Mouse (Mus musculus): ENCODE results near the gene Arfgef2. TPM values are rescaled to one million over a fixed set of nuclear protein-coding genes. Genes with fewer than 3 reads are reported as not detected.

Arfgef2 gene
- total and polyA plus RNA-seq, 3 experiments, result 12.5 to 50.4 (median 45.4) TPM

DNA sequence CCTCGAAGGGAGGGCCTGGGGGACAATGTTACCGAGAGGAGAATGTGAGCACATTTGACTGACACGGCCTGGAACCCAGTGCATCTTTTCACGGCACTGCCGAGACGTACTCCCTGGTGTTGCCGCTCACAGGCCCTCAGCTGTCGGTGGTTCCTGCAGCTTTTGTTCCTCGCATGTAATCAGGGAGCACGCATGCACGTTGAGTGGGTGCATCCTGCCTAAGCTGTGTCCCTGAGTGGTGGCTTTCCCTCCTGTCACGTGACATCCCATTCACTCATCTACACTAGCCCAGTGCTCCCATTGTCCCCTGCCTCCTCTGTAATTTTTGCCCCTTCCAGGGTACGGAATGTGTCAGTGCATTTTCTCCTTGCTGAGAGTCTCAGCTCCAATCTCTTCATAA is 91.0 kb downstream of the Arfgef2 start:
- 75% methylated on average over 13 of the region's 13 CpGs for WGBS
- TF ChIP-seq POLR2A (IDR thresholded peaks at IDR 0.05; ENCODE audit: insufficient read depth, low read depth, low read length) (no peak), CTCF (IDR thresholded peaks at IDR 0.05) (no peak), EP300 (IDR thresholded peaks at IDR 0.05; ENCODE audit: insufficient read depth, low read depth, low read length) (no peak)
- Histone ChIP-seq H3K27ac (no peak overlapping the region), H3K9ac (ENCODE audit: low read depth, low read length) (no peak overlapping the region), H3K27me3 (ENCODE audit: control insufficient read depth, insufficient read depth, low read length) (no peaks in the 10 kb centered on the region), H3K4me1 (ENCODE audit: control insufficient read depth, insufficient read depth, low read length) (no peaks in the 10 kb centered on the region), H3K79me2 (replicated peaks; ENCODE audit: control insufficient read depth, insufficient read depth, low read length) (no peaks in the 10 kb centered on the region), H3K4me3 (no peak overlapping the region), H3K36me3 (ENCODE audit: control insufficient read depth, insufficient read depth, low read length) (no peaks in the 10 kb centered on the region)
- intact Hi-C loops (cut with DNase I), result no loop called here
- DNase-seq, result no peak

DNA sequence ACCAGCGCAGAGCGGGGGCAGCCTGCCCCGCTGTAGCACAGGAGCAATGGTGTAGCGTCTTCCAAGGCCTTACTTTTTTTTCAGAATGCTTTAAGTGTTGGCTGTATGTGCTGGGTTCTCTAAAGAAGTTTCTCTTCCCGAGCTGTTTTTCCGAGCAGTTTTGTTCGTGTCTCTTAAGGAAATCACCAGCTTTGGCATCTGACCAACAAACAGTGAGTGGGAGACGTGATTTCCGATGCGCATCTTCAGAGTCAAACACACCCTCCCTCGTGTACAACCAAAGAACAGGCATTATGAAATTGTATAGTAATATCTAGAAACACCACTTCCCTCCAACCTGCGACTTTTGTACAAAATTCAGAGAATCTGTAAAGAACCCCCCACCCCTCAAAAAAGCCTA is 91.6 kb downstream of the Arfgef2 start:
- Histone ChIP-seq H3K36me3 (ENCODE audit: control insufficient read depth, insufficient read depth, low read length) (no peaks in the 10 kb centered on the region), H3K4me3 (no peak overlapping the region), H3K79me2 (replicated peaks; ENCODE audit: control insufficient read depth, insufficient read depth, low read length) (no peaks in the 10 kb centered on the region), H3K4me1 (ENCODE audit: control insufficient read depth, insufficient read depth, low read length) (no peaks in the 10 kb centered on the region), H3K27ac (no peak overlapping the region), H3K27me3 (ENCODE audit: control insufficient read depth, insufficient read depth, low read length) (no peaks in the 10 kb centered on the region), H3K9ac (ENCODE audit: low read depth, low read length) (no peak overlapping the region)
- WGBS, result 66% methylated on average over 12 of the region's 12 CpGs
- intact Hi-C loops (cut with DNase I), result no loop called here
- DNase-seq, result no peak
- TF ChIP-seq CTCF (IDR thresholded peaks at IDR 0.05), result no peak

DNA sequence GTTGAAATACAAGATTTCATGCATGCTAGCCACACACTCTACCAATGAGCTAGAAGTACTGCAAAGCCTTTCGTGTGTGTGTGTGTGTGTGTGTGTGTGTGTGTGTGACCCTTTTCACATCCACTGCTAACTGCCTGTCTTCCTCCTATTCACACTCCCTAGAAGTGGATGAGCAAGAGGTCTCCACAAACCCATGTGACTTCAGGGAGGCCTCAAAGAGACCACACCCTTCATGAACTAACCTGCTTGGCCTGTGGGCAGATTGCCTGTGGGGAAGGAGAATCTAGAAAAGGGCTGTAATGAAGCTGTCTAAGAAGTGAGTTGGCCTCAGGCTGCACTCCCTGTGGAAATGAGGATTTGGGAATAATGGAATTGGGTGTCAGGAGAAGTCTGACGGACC is 93.8 kb downstream of the Arfgef2 start:
- 81% methylated on average over 2 of the region's 2 CpGs for WGBS
- H3K27ac ChIP-seq, result no peak overlapping the region

DNA sequence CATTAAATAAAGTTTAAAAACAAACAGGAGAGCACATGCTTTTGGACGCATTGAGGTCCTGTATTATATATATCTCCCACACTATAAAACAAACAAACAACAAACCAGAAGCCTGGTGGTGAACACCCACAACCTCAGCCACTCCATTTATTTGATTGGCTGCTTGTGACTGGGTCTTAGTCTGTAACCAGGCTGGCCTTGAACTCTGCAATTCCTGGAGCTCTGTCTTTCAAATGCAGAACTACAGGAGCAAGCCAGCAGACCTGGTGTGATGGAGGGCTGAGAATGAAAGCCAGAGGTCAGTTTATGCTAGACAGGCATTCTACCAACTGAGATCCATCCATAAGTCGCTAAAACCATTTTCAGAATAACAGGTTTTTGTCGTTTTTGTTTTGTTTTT is 94.4 kb downstream of the Arfgef2 start:
- WGBS, result 66% methylated on average over 3 of the region's 3 CpGs
- no peak for DNase-seq

More for the DNA sequence above, 93.8 kb downstream of the Arfgef2 start:
- Histone ChIP-seq H3K36me3 (ENCODE audit: control insufficient read depth, insufficient read depth, low read length) (no peaks in the 10 kb centered on the region), H3K9ac (ENCODE audit: low read depth, low read length) (no peak overlapping the region), H3K79me2 (replicated peaks; ENCODE audit: control insufficient read depth, insufficient read depth, low read length) (no peaks in the 10 kb centered on the region), H3K27me3 (ENCODE audit: control insufficient read depth, insufficient read depth, low read length) (no peaks in the 10 kb centered on the region), H3K4me3 (no peak overlapping the region), H3K4me1 (ENCODE audit: control insufficient read depth, insufficient read depth, low read length) (no peaks in the 10 kb centered on the region)
- TF ChIP-seq POLR2A (IDR thresholded peaks at IDR 0.05; ENCODE audit: insufficient read depth, low read depth, low read length), result no peak
- DNase-seq, result no peak
- intact Hi-C loops (cut with DNase I), result no loop called here

DNA sequence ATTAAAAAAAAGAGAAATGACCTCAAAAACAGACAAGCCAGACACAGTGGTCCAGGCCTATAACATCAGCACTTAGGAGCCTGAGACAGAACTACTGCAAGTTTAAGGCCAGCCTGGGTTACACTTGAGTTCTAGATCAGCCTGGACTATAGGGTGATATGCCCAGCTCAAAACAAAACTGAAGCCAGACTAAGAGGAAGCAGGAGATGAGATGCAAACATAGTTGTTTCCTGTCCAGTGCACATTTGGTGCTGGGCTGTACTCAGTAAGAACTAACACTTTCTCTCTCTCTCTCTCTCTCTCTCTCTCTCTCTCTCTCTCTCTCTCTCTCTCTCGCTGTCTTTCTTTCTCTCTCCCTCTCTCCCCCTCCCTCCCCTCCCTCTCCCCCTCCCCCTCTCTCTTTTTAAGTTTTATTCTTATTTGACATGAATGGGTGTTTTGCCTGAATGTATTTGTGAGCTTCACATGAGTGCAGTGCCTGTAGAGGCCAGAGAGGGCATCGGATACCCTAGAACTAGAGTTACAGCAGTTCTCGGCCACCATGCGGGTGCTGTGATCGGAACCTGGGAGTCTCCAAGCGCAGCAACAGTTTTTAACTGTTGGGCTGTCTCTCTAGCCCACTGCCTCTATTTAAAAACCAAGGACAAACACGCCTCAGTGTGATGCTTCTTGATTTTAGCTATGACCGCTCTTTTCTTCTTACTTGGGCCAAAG is 95.6 kb downstream of the Arfgef2 start:
- no peaks in the 10 kb centered on the region for H3K27me3 ChIP-seq (ENCODE audit: control insufficient read depth, insufficient read depth, low read length)
- H3K4me1 ChIP-seq (ENCODE audit: control insufficient read depth, insufficient read depth, low read length), result no peaks in the 10 kb centered on the region
- no peak overlapping the region for H3K9ac ChIP-seq (ENCODE audit: low read depth, low read length)
- no peaks in the 10 kb centered on the region for H3K36me3 ChIP-seq (ENCODE audit: control insufficient read depth, insufficient read depth, low read length)
- 75% methylated on average over 8 of the region's 8 CpGs for WGBS
- H3K4me3 ChIP-seq, result no peak overlapping the region
- no peaks in the 10 kb centered on the region for H3K79me2 ChIP-seq (replicated peaks; ENCODE audit: control insufficient read depth, insufficient read depth, low read length)
- no peak for DNase-seq
- H3K27ac ChIP-seq, result no peak overlapping the region
- intact Hi-C loops (cut with DNase I), result no loop called here
- no peak for TF ChIP-seq CTCF (IDR thresholded peaks at IDR 0.05)
- no peak for TF ChIP-seq EP300 (IDR thresholded peaks at IDR 0.05; ENCODE audit: insufficient read depth, low read depth, low read length)
- TF ChIP-seq POLR2A (IDR thresholded peaks at IDR 0.05; ENCODE audit: insufficient read depth, low read depth, low read length), result no peak

More for the DNA sequence above, 94.4 kb downstream of the Arfgef2 start:
- H3K9ac ChIP-seq (ENCODE audit: low read depth, low read length), result no peak overlapping the region
- TF ChIP-seq POLR2A (IDR thresholded peaks at IDR 0.05; ENCODE audit: insufficient read depth, low read depth, low read length) (no peak), CTCF (IDR thresholded peaks at IDR 0.05) (no peak), EP300 (IDR thresholded peaks at IDR 0.05; ENCODE audit: insufficient read depth, low read depth, low read length) (no peak)
- no peaks in the 10 kb centered on the region for H3K4me1 ChIP-seq (ENCODE audit: control insufficient read depth, insufficient read depth, low read length)
- intact Hi-C loops (cut with DNase I), result no loop called here
- no peaks in the 10 kb centered on the region for H3K27me3 ChIP-seq (ENCODE audit: control insufficient read depth, insufficient read depth, low read length)
- H3K27ac ChIP-seq, result no peak overlapping the region
- no peak overlapping the region for H3K4me3 ChIP-seq
- no peaks in the 10 kb centered on the region for H3K36me3 ChIP-seq (ENCODE audit: control insufficient read depth, insufficient read depth, low read length)
- H3K79me2 ChIP-seq (replicated peaks; ENCODE audit: control insufficient read depth, insufficient read depth, low read length), result no peaks in the 10 kb centered on the region

DNA sequence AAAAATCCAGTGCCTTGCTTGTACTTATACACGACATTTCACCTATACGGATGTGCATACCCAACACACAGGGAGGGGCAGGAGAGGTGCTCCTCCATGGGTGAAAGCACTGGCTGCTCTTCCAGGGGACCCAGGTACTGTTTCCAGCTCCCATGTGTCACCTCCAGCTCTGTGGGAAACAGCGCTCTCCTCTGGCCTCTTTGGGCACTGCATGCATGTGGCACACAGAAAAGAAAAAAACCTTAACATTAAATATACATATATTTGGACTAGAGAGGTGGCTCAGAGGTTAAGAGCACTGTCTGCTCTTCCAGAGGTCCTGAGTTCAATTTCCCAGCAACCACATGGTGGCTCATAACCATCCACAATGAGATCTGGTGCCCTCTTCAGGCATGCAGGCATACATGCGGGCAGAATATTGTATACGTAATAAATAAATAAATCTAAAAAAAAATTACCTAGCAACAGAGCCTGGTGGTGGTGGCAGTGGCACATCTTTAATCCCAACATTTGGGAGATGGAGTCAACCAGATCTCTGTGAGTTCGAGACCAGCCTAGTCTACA is 98.4 kb downstream of the Arfgef2 start:
- no peak for DNase-seq
- intact Hi-C loops (cut with DNase I), result no loop called here
- no peaks in the 10 kb centered on the region for H3K36me3 ChIP-seq (ENCODE audit: control insufficient read depth, insufficient read depth, low read length)
- peaks cover 2% of the 10 kb centered on the region for H3K4me1 ChIP-seq (ENCODE audit: control insufficient read depth, insufficient read depth, low read length)
- H3K27ac ChIP-seq, result no peak overlapping the region
- no peaks in the 10 kb centered on the region for H3K27me3 ChIP-seq (ENCODE audit: control insufficient read depth, insufficient read depth, low read length)
- no peak for TF ChIP-seq POLR2A (IDR thresholded peaks at IDR 0.05; ENCODE audit: insufficient read depth, low read depth, low read length)
- TF ChIP-seq CTCF (IDR thresholded peaks at IDR 0.05), result peak; percentile 31
- H3K9ac ChIP-seq (ENCODE audit: low read depth, low read length), result no peak overlapping the region
- WGBS, result 89% methylated on average over 6 of the region's 6 CpGs
- no peak overlapping the region for H3K4me3 ChIP-seq
- H3K79me2 ChIP-seq (replicated peaks; ENCODE audit: control insufficient read depth, insufficient read depth, low read length), result no peaks in the 10 kb centered on the region; the same call in 1 of the 2 replicates

Data from heart, adult 2 months (tissue).